Mouse (Mus musculus) stomach, postnatal 0 days (tissue): ENCODE measurements around the gene Gm27029. TPM values are rescaled to one million over a fixed set of nuclear protein-coding genes. Genes with fewer than 3 reads are reported as not detected.

ENCODE experiments used
- ATAC-seq: fragments of 200-750 bp; cut with Nextera tagmentation; 2 replicates; pipeline ENCODE4 v1.8.0; 2017; ENCODE audit not compliant: low FRiP score, low TSS enrichment
- DNase-seq: peaks from one replicate; pipeline ENCODE4 v3.0.0-alpha.2; 2016; ENCODE audit warnings: low spot score
- H3K27ac ChIP-seq: fragments of 300-500 bp; sonication (generic); replicated peaks from 2 replicates; pipeline ENCODE4 v1.5.1; 2014; ENCODE audit warnings: mild to moderate bottlenecking, control low read depth
- H3K27me3 ChIP-seq: fragments of 300-500 bp; sonication (generic); 2 replicates; pipeline ENCODE4 v1.6.1; 2014; ENCODE audit warnings: low read length; ENCODE audit not compliant: control insufficient read depth, insufficient read depth
- H3K36me3 ChIP-seq: fragments of 300-500 bp; sonication (generic); 2 replicates; pipeline ENCODE4 v1.6.1; 2014; ENCODE audit warnings: low read length, mixed read lengths; ENCODE audit not compliant: control insufficient read depth, insufficient read depth
- H3K4me1 ChIP-seq: fragments of 300-500 bp; sonication (generic); replicated peaks from 2 replicates; pipeline ENCODE4 v1.6.1; 2014; ENCODE audit warnings: antibody characterized with exemption; ENCODE audit not compliant: control insufficient read depth, insufficient read depth
- H3K4me2 ChIP-seq: fragments of 300-500 bp; sonication (generic); replicated peaks from 2 replicates; pipeline ENCODE4 v1.6.1; 2014; ENCODE audit warnings: low read depth, mild to moderate bottlenecking, control low read depth, moderate library complexity
- H3K4me3 ChIP-seq: fragments of 300-500 bp; sonication (generic); 2 replicates; pipeline ENCODE4 v1.5.1; 2014; ENCODE audit warnings: low read depth, low read length, control low read depth
- H3K9ac ChIP-seq: fragments of 300-500 bp; sonication (generic); 2 replicates; pipeline ENCODE4 v1.6.1; 2014; ENCODE audit warnings: mild to moderate bottlenecking, low read length, control low read depth, mixed read lengths
- H3K9me3 ChIP-seq: fragments of 300-500 bp; sonication (generic); 2 replicates; pipeline ENCODE4 v1.6.1; 2016; ENCODE audit warnings: low read length; ENCODE audit not compliant: control insufficient read depth
- CTCF ChIP-seq: IDR thresholded peaks from 2 replicates; pipeline ENCODE4 v1.5.1; 2016; ENCODE audit warnings: antibody characterized with exemption, low read depth, mild to moderate bottlenecking, moderate library complexity
- EP300 ChIP-seq: optimal IDR thresholded peaks from 2 replicates; pipeline ENCODE3; 2016; ENCODE audit warnings: antibody characterized with exemption
- WGBS: fragments of 180-500 bp; shearing (Covaris S2); extraction: QIAGEN DNeasy Blood & Tissue Kit; methylation state at CpG from one replicate; pipeline ENCODE4 v1.1.7; 2014; 5-methylcytosine and 5-hydroxymethylcytosine counted together
- microRNA-seq: library from miRNA; unstranded; fragments of <30 nt; microRNA quantifications from one replicate; pipeline ENCODE4, GENCODE M21; 2016
- polyA plus RNA-seq: library from polyadenylated mRNA; unstranded; fragments of >200 nt; fragmentation: Nextera tagmentation; extraction: Ambion mirVana; gene quantifications from 2 replicates; pipeline ENCODE4 v1.2.1, GENCODE M21; 2015

Gm27029 gene
- polyA plus RNA-seq, 1 experiment from 2014 or later, result 3.1 TPM

- H3K27ac ChIP-seq, result no peak overlapping the region
Measured at GRCm38 (mm10) chr11:101364531-101364931, 60.1 kb downstream of the Gm27029 start.

GRCm38 (mm10) chr11:101360651-101361113 lies 63.9 kb downstream of the Gm27029 start:
- no peak overlapping the region for H3K9ac ChIP-seq
- ATAC-seq (no peak; the same call in 1 of the 2 replicates), DNase-seq (no peak)
- H3K27me3 ChIP-seq, result no peaks in the 10 kb centered on the region
- WGBS, result 34% methylated on average over 3 of the region's 3 CpGs
- H3K36me3 ChIP-seq, result no peaks in the 10 kb centered on the region
- TF ChIP-seq EP300, result no peak
- TF ChIP-seq CTCF, result no peak
- H3K27ac ChIP-seq, result no peak overlapping the region; the same call in 1 of the 2 replicates
- H3K9me3 ChIP-seq, result no peaks in the 10 kb centered on the region
- no peak overlapping the region for H3K4me3 ChIP-seq
- H3K4me2 ChIP-seq, result no peak overlapping the region
- H3K4me1 ChIP-seq, result no peaks in the 10 kb centered on the region

More at GRCm38 (mm10) chr11:101364531-101364931, 60.1 kb downstream of the Gm27029 start:
- Histone ChIP-seq H3K9me3 (no peaks in the 10 kb centered on the region), H3K4me1 (no peaks in the 10 kb centered on the region), H3K36me3 (no peaks in the 10 kb centered on the region), H3K9ac (no peak overlapping the region), H3K4me3 (no peak overlapping the region), H3K27me3 (no peaks in the 10 kb centered on the region), H3K4me2 (no peak overlapping the region)
- TF ChIP-seq CTCF (no peak), EP300 (no peak)
- DNase-seq (no peak), ATAC-seq (no peak)
- 41% methylated on average over 5 of the region's 5 CpGs for WGBS

GRCm38 (mm10) chr11:101359776-101360175 lies 64.8 kb downstream of the Gm27029 start:
- Histone ChIP-seq H3K36me3 (no peaks in the 10 kb centered on the region), H3K9ac (no peak overlapping the region), H3K4me3 (no peak overlapping the region), H3K27me3 (no peaks in the 10 kb centered on the region), H3K9me3 (no peaks in the 10 kb centered on the region), H3K27ac (no peak overlapping the region; the same call in 1 of the 2 replicates), H3K4me1 (no peaks in the 10 kb centered on the region), H3K4me2 (no peak overlapping the region)
- TF ChIP-seq CTCF (no peak), EP300 (no peak)
- ATAC-seq (no peak), DNase-seq (no peak)
- WGBS, result 61% methylated on average over 9 of the region's 9 CpGs

- Histone ChIP-seq H3K4me3 (no peak overlapping the region), H3K27me3 (no peaks in the 10 kb centered on the region), H3K4me1 (no peaks in the 10 kb centered on the region), H3K27ac (no peak overlapping the region), H3K4me2 (no peak overlapping the region), H3K9me3 (no peaks in the 10 kb centered on the region), H3K36me3 (no peaks in the 10 kb centered on the region), H3K9ac (no peak overlapping the region)
- no peak for DNase-seq
- 69% methylated on average over 3 of the region's 3 CpGs for WGBS
- no peak for TF ChIP-seq EP300
- TF ChIP-seq CTCF, result no peak
- no peak for ATAC-seq
Measured at GRCm38 (mm10) chr11:101357505-101358182, 67.0 kb downstream of the Gm27029 start.

Small RNAs within 50 kb of the gene (microRNA-seq; reads per million reads assigned to microRNA genes)
- gene Mir6929, result not detected

Other genes starting within 250 kb of the Gm27029 start
- 0.16 and 0.24 TPM in 2 replicates for gene Ccr10, start 249.4 kb downstream of the Gm27029 start, polyA plus RNA-seq
- 8.1 and 9.4 TPM in 2 replicates for gene Ezh1, start 198.3 kb downstream of the Gm27029 start, polyA plus RNA-seq
- 62.3 and 64.9 TPM in 2 replicates for gene Ramp2, start 178.8 kb downstream of the Gm27029 start, polyA plus RNA-seq
- 141 and 157 TPM in 2 replicates for gene Vps25, start 171.1 kb downstream of the Gm27029 start, polyA plus RNA-seq
- gene Wnk4, start 164.2 kb downstream of the Gm27029 start, polyA plus RNA-seq, result 15.9 and 18.4 TPM in 2 replicates
- 0.30 and 0.33 TPM in 2 replicates for gene Cntd1, start 145.8 kb downstream of the Gm27029 start, polyA plus RNA-seq
- 175 and 180 TPM in 2 replicates for gene Coa3, start 145.7 kb downstream of the Gm27029 start, polyA plus RNA-seq
- gene Becn1, start 122.5 kb downstream of the Gm27029 start, polyA plus RNA-seq, result 102 and 110 TPM in 2 replicates
- 64.2 and 66.9 TPM in 2 replicates for gene Psme3, start 108.6 kb downstream of the Gm27029 start, polyA plus RNA-seq
- 0.39 and 0.41 TPM in 2 replicates for gene Aoc2, start 99.7 kb downstream of the Gm27029 start, polyA plus RNA-seq
- gene Aoc3, start 94.2 kb downstream of the Gm27029 start, polyA plus RNA-seq, result 5.1 TPM in 2 replicates
- gene G6pc, start 57.2 kb downstream of the Gm27029 start, polyA plus RNA-seq, result 0.27 and 0.35 TPM in 2 replicates
- 29.8 and 30.0 TPM in 2 replicates for gene Aarsd1, start 7.2 kb downstream of the Gm27029 start, polyA plus RNA-seq
- gene Rundc1, start 289 bp upstream of the Gm27029 start, polyA plus RNA-seq, result 11.3 and 11.5 TPM in 2 replicates
- 11.1 and 13.4 TPM in 2 replicates for gene Ptges3l, start 537 bp upstream of the Gm27029 start, polyA plus RNA-seq
- gene Rpl27, start 17.5 kb upstream of the Gm27029 start, polyA plus RNA-seq, result 317 and 371 TPM in 2 replicates
- gene Ifi35, start 23.6 kb upstream of the Gm27029 start, polyA plus RNA-seq, result 37.4 and 37.5 TPM in 2 replicates
- 15.3 and 16.1 TPM in 2 replicates for gene Rnd2, start 40.2 kb upstream of the Gm27029 start, polyA plus RNA-seq
- gene Vat1, start 41.4 kb upstream of the Gm27029 start, polyA plus RNA-seq, result 63.4 and 71.1 TPM in 2 replicates
- 1.1 and 2.5 TPM in 2 replicates for gene Brca1, start 127.2 kb upstream of the Gm27029 start, polyA plus RNA-seq
- 34.5 TPM in 2 replicates for gene Nbr1, start 127.4 kb upstream of the Gm27029 start, polyA plus RNA-seq
- 10.0 TPM in 2 replicates for gene Tmem106a, start 157.4 kb upstream of the Gm27029 start, polyA plus RNA-seq
- gene Gm11634, start 174.5 kb upstream of the Gm27029 start, polyA plus RNA-seq, result 0.13 TPM in 1 of 2 replicates, not detected in the other
- gene Rdm1, start 202.4 kb upstream of the Gm27029 start, polyA plus RNA-seq, result 18.9 and 20.9 TPM in 2 replicates
- 9.5 and 10.0 TPM in 2 replicates for gene Arl4d, start 240.7 kb upstream of the Gm27029 start, polyA plus RNA-seq